ENCODE assay signal across 8 mouse cellular contexts in genomic region chr8:34600880-34601279, GRCm38 (mm10).
A peak's percentile ranks its signal among the peaks of the same experiment; 100 is the strongest.
DNase-seq lines count a peak whose midpoint lies in the region; ATAC-seq and TF ChIP-seq lines count a peak whose summit lies in the region.

No protein-coding gene starts in this region.

- H3K27me3 ChIP-seq in limb, embryonic 15.5 days = no peaks in the 10 kb centered on the region
- no peaks in the 10 kb centered on the region for H3K27me3 ChIP-seq in limb, embryonic 10.5 days (ENCODE audit: low read depth, poor library complexity, severe bottlenecking)
- no peaks in the 10 kb centered on the region for H3K27me3 ChIP-seq in stomach, postnatal 0 days (ENCODE audit: control insufficient read depth, insufficient read depth, low read length)

- H3K4me3 ChIP-seq in limb, embryonic 15.5 days = no peak overlapping the region
- no peak overlapping the region for H3K4me3 ChIP-seq in limb, embryonic 10.5 days
- no peak overlapping the region for H3K4me3 ChIP-seq in stomach, postnatal 0 days (ENCODE audit: low read depth, low read length)

- no peak; the same call in 1 of the 2 replicates for ATAC-seq in limb, embryonic 15.5 days (ENCODE audit: insufficient number of reproducible peaks, low FRiP score, low TSS enrichment, low read depth)
- peak; percentile 59; the same call in 1 of the 2 replicates for ATAC-seq in stomach, postnatal 0 days (ENCODE audit: low FRiP score, low TSS enrichment)
- no peak for ATAC-seq in inflammation-experienced regulatory T-cells, adult 6 months

- no peak for TF ChIP-seq CTCF in stomach, postnatal 0 days (IDR thresholded peaks at IDR 0.05; ENCODE audit: low read depth)

- H3K9ac ChIP-seq in limb, embryonic 15.5 days = no peak overlapping the region
- no peak overlapping the region for H3K9ac ChIP-seq in stomach, postnatal 0 days (ENCODE audit: low read length)

- 0 out of 2 replicates have a peak overlapping the region, but pooled peaks have one; percentile 5 for H3K27ac ChIP-seq in limb, embryonic 15.5 days
- H3K27ac ChIP-seq in limb, embryonic 10.5 days = no peak overlapping the region
- H3K27ac ChIP-seq in stomach, postnatal 0 days (replicated peaks) = 0 out of 2 replicates have a peak overlapping the region, but pooled peaks have one; percentile 14

- no peak for TF ChIP-seq EP300 in stomach, postnatal 0 days (optimal IDR thresholded peaks at IDR 0.05)

- 59% methylated on average over 5 of the region's 5 CpGs for WGBS in limb, embryonic 15.5 days
- 84% methylated on average over 5 of the region's 5 CpGs for WGBS in limb, embryonic 10.5 days
- 47% methylated on average over 5 of the region's 5 CpGs for WGBS in stomach, postnatal 0 days

- no peaks in the 10 kb centered on the region for H3K36me3 ChIP-seq in limb, embryonic 15.5 days
- no peaks in the 10 kb centered on the region for H3K36me3 ChIP-seq in limb, embryonic 10.5 days
- no peaks in the 10 kb centered on the region for H3K36me3 ChIP-seq in stomach, postnatal 0 days (ENCODE audit: control insufficient read depth, insufficient read depth, low read length)

- DNase-seq in adrenal gland, adult 2 months = peak; percentile 72
- DNase-seq in adrenal gland, postnatal 4 days (ENCODE audit: low spot score in 2 of 2) = no peak
- DNase-seq in limb, embryonic 10.5 days (ENCODE audit: low spot score) = no peak
- peak; percentile 83 to 90 for DNase-seq in lung, adult 18-20 months
- DNase-seq in stomach, postnatal 0 days (ENCODE audit: low spot score) = peak; percentile 50
- no peak for DNase-seq in left cerebral cortex, adult 8-10 months (ENCODE audit: low spot score in 2 of 2)

- no peak overlapping the region for H3K4me2 ChIP-seq in limb, embryonic 15.5 days
- no peak overlapping the region for H3K4me2 ChIP-seq in stomach, postnatal 0 days (replicated peaks; ENCODE audit: low read depth)

- no peaks in the 10 kb centered on the region for H3K9me3 ChIP-seq in limb, embryonic 15.5 days
- H3K9me3 ChIP-seq in limb, embryonic 10.5 days (replicated peaks) = no peaks in the 10 kb centered on the region
- no peaks in the 10 kb centered on the region for H3K9me3 ChIP-seq in stomach, postnatal 0 days (ENCODE audit: control insufficient read depth, low read length)

- H3K4me1 ChIP-seq in limb, embryonic 15.5 days = no peaks in the 10 kb centered on the region
- H3K4me1 ChIP-seq in limb, embryonic 10.5 days = no peaks in the 10 kb centered on the region
- no peaks in the 10 kb centered on the region for H3K4me1 ChIP-seq in stomach, postnatal 0 days (replicated peaks; ENCODE audit: control insufficient read depth, insufficient read depth)

Comparison
In these comparisons a context has a peak if more than half of its experiments do, and no peak if none do; other contexts are left out.
1. DNase-seq: peak in adrenal gland, adult 2 months (single experiment), lung, adult 18-20 months (2 of 2) and stomach, postnatal 0 days (single experiment); none in adrenal gland, postnatal 4 days (0 of 2), limb, embryonic 10.5 days (single experiment) and left cerebral cortex, adult 8-10 months (0 of 2).